In genomic region chr17:34931061-34931734, GRCm38 (mm10) we compare ENCODE assay signal across 8 mouse cellular contexts. TPM values are rescaled to one million over a fixed set of nuclear protein-coding genes. Genes with fewer than 3 reads are reported as not detected.
DNase-seq lines count a peak whose midpoint lies in the region; ATAC-seq lines count a peak whose summit lies in the region.

TSS of gene Neu1 (plus strand) at chr17:34931253.

- H3K4me1 ChIP-seq in lung, embryonic 16.5 days (replicated peaks; ENCODE audit: control insufficient read depth, insufficient read depth, low read length), result peaks cover 10% of the 10 kb centered on the region

- no peak within 1 kb of the TSS for H3K27ac ChIP-seq in lung, embryonic 16.5 days (ENCODE audit: low read length)

- peak within 1 kb of the TSS; percentile 71 for H3K9ac ChIP-seq in lung, embryonic 16.5 days (ENCODE audit: low read length)

- no peaks in the 10 kb centered on the region for H3K27me3 ChIP-seq in lung, embryonic 16.5 days (ENCODE audit: control insufficient read depth, insufficient read depth, low read depth, low read length)

- no peaks in the 10 kb centered on the region for H3K36me3 ChIP-seq in lung, embryonic 16.5 days (ENCODE audit: control insufficient read depth, insufficient read depth, low read length)

- H3K4me3 ChIP-seq in lung, embryonic 16.5 days (ENCODE audit: low read length), result peak within 1 kb of the TSS; percentile 64

- peak within 1 kb of the TSS; percentile 80 for H3K4me2 ChIP-seq in lung, embryonic 16.5 days (ENCODE audit: low read depth, low read length)

- DNase-seq in MEL-GATA-1-ER (ENCODE audit: extremely low read depth, low read depth), result peak; percentile 95
- peak; percentile 98 for DNase-seq in cerebellum, adult 8-10 months
- peak; percentile 95 for DNase-seq in forelimb bud, embryonic 11.5 days (ENCODE audit: low read depth, low spot score)
- peak; percentile 97 for DNase-seq in layer of hippocampus, adult 9-10 months (ENCODE audit: low spot score)
- peak; percentile 88 for DNase-seq in ovary, postnatal 10 days (ENCODE audit: low spot score)
- DNase-seq in thymus, postnatal 10 days (ENCODE audit: low spot score in 2 of 2), result peak; percentile 91 to 93

- under 1% methylated on average over 38 of the region's 38 CpGs for WGBS in lung, embryonic 16.5 days

- ATAC-seq in hematopoietic stem cell, adult 5-6 weeks (replicated peaks in 1 of 2; ENCODE audit: insufficient read depth in 1 of 2, low FRiP score in 2 of 2, low TSS enrichment in 1 of 2, low read depth in 1 of 2, poor library complexity in 2 of 2, severe bottlenecking in 2 of 2), result peak; percentile 89 to 98
- ATAC-seq in lung, embryonic 16.5 days (ENCODE audit: low read depth), result peak; percentile 98

- H3K9me3 ChIP-seq in lung, embryonic 16.5 days (ENCODE audit: control insufficient read depth, low read length), result no peaks in the 10 kb centered on the region

RNA-seq across cellular contexts. Expression of gene Neu1, which starts in this region (rescaled TPM):
- total RNA-seq in hematopoietic stem cell, adult 5-6 weeks (2017), result 6.9 and 12.1 TPM in 2 replicates
- polyA plus RNA-seq in lung, embryonic 16.5 days (2015; fragmentation: Nextera tagmentation; extraction: Ambion mirVana), result 19.0 and 20.4 TPM in 2 replicates
